Mouse (Mus musculus) embryonic facial prominence, embryonic 10.5 days (tissue): ENCODE data around the gene Zic5. TPM values are rescaled to one million over a fixed set of nuclear protein-coding genes. Genes with fewer than 3 reads are reported as not detected.

Experiments used
- DNase-seq: peaks from one replicate; pipeline ENCODE4 v3.0.0-alpha.2; 2017; ENCODE audit warnings: low spot score
- H3K27ac ChIP-seq: fragments of 300-500 bp; sonication (generic); replicated peaks from 2 replicates; pipeline ENCODE4 v1.5.1; 2016; ENCODE audit warnings: mild to moderate bottlenecking
- H3K27me3 ChIP-seq: fragments of 300-500 bp; sonication (generic); replicated peaks from 2 replicates; pipeline ENCODE4 v1.6.1; 2016; ENCODE audit warnings: low read depth, mild to moderate bottlenecking; ENCODE audit not compliant: poor library complexity, severe bottlenecking
- H3K36me3 ChIP-seq: fragments of 300-500 bp; sonication (generic); replicated peaks from 2 replicates; pipeline ENCODE4 v1.6.1; 2016; ENCODE audit warnings: mild to moderate bottlenecking, moderate library complexity
- H3K4me1 ChIP-seq: fragments of 300-500 bp; sonication (generic); 2 replicates; pipeline ENCODE4 v1.6.1; 2016
- H3K4me3 ChIP-seq: fragments of 300-500 bp; sonication (generic); 2 replicates; pipeline ENCODE4 v1.5.1; 2016; ENCODE audit warnings: mild to moderate bottlenecking, moderate library complexity
- H3K9me3 ChIP-seq: fragments of 300-500 bp; sonication (generic); 2 replicates; pipeline ENCODE4 v1.6.1; 2016; ENCODE audit warnings: mild to moderate bottlenecking
- WGBS: fragments of 180-500 bp; shearing (Covaris S2); methylation state at CpG from one replicate; pipeline ENCODE4 v1.1.7; 2016; 5-methylcytosine and 5-hydroxymethylcytosine counted together
- polyA plus RNA-seq: library from polyadenylated mRNA; unstranded; fragments of >200 nt; fragmentation: Nextera tagmentation; extraction: Ambion mirVana; gene quantifications from 2 replicates; pipeline ENCODE4 v1.2.1, GENCODE M21; 2016

Gene Zic5
- polyA plus RNA-seq, 1 experiment from 2014 or later, result 6.2 TPM

DNA sequence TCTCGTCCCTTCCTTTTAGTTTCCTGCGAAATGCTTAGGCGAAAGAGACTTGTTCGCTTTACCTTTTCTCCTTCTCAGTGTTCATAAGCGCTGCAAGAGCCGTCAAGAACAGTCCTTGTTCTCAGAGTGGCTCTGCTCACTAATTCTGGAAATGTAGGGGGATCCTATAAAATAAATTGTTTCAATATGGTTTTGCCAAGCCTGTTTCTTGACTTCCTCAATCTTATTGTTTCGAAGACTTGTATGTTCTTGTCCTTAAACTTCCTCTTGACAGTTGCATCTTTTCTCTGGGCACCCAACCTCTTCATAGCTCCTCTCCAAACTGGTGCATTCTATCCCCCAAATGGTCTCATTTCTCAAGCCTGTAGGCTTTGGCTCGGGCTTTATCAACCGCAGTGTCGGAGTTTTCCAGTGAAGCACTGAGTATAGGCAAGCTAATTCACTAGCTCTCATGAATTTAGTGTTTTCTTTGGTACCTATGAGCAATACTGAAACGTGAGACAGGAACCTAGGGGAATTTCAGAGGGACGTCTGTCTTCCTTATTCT, 20.2 kb upstream of the Zic5 start:
- H3K27me3 ChIP-seq, result peaks cover 97% of the 10 kb centered on the region
- H3K4me1 ChIP-seq, result peaks cover 30% of the 10 kb centered on the region
- DNase-seq, result peak; percentile 23
- 2% methylated on average over 12 of the region's 12 CpGs for WGBS
- H3K36me3 ChIP-seq, result no peaks in the 10 kb centered on the region
- no peak overlapping the region for H3K27ac ChIP-seq
- H3K4me3 ChIP-seq, result no peak overlapping the region
- H3K9me3 ChIP-seq, result no peaks in the 10 kb centered on the region

DNA sequence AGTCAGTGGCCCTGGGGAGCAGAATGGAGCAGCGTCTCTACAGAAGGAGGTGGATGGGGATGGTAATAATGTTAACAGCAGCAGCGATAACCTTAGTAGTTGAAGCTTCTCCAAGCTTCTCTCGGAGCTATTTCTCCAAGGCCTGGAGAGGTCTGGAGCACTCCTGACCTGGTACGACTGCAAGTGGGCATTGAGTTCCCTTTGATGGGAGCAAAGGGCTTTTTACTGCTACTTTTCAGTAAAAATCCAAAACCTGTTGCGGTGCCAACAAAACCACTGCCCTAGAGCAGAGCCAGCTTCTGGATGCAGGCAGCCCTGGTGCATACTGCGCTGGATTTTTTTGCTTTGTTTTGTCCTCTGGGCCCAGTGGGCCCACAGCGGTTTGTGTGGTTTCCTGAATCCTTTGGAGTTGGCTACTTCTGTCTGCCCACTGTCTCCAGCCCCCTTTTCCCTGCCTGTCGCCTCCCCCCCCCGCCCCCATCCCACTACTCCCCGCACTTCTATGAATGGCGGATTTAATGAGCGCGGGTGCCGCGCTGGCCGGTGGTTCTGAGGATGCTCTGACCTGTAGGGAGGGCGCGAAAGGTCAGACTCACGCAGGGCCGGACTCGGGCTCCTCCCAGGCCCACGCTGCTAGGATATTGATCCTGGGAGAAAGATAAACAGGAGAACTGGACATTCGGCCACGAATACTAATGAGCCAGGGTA, 19.5 kb upstream of the Zic5 start:
- H3K9me3 ChIP-seq, result no peaks in the 10 kb centered on the region
- H3K27ac ChIP-seq, result 0 out of 2 replicates have a peak overlapping the region, but pooled peaks have one; percentile 14
- H3K27me3 ChIP-seq, result peaks cover 97% of the 10 kb centered on the region
- H3K4me1 ChIP-seq, result peaks cover 24% of the 10 kb centered on the region
- no peaks in the 10 kb centered on the region for H3K36me3 ChIP-seq
- peak overlapping the region; percentile 25; the same call in 1 of the 2 replicates for H3K4me3 ChIP-seq
- DNase-seq, result peak; percentile 50
- under 1% methylated on average over 24 of the region's 24 CpGs for WGBS

DNA sequence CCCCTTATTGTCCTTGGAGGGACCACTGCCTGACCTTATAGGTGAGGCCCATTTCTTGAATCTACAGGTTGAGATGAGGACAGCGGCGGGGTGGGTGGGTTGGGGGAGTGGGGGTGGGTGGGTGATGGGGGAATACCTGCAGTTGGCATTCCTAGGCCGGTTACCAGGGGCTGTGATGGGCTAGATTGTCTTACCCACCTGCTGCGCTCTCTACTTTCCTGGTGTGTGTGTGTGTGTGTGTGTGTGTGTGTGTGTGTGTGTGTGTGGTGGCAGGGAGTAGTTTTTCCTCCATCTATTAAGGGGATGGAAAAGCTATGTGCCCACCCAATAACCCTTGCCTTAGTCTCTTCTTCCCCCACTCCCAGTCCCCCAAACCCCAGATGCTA, 19.0 kb upstream of the Zic5 start:
- peaks cover 97% of the 10 kb centered on the region for H3K27me3 ChIP-seq
- no peak for DNase-seq

DNA sequence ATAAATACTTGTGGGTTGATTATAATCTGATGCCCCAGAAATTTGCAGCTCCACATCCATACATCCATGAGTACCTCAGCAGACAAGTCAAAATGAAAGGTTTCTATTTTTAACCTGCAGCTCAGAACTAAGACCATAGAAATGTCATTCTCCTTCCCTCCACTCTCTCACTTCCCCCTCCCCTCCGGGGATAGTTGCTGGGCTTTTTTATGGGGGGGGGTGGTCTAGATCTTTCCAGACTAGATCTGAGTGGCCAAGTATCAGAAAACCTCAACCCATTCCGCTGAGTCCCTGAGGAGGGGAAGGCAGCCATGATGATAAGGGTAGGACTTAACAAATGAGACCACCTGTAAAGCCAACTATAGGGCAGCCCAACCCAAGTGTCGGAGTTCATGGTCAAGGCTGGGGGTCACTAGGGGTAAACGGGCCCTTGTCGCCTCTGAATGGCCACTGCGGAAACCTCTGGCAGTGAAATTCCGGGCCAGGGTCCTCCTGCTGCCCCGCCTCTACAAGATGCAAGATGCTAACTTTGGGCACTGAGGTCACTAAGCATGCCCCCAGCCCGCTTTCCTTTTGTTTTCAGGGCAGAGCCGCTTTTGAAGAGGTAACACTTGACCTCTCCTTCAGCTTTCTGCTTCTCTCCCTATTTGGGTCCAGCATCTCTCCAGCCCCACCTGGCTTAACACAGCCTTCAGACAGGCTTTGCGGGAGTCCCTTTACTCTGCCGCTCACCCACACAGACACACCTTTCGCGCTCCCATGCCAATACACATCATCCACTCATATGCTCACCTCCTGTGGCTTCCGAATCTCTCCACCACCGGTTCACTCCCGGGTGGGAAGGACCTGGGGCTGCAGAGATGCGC, 18.3 kb upstream of the Zic5 start:
- peak; percentile 34 for DNase-seq
- no peak overlapping the region for H3K27ac ChIP-seq
- H3K4me3 ChIP-seq, result no peak overlapping the region; the same call in 1 of the 2 replicates
- H3K36me3 ChIP-seq, result peaks cover 2% of the 10 kb centered on the region; the same call in 1 of the 2 replicates
- H3K27me3 ChIP-seq, result peaks cover 99% of the 10 kb centered on the region
- H3K4me1 ChIP-seq, result peaks cover 27% of the 10 kb centered on the region
- no peaks in the 10 kb centered on the region for H3K9me3 ChIP-seq
- under 1% methylated on average over 18 of the region's 18 CpGs for WGBS

More for the DNA sequence above, 19.0 kb upstream of the Zic5 start:
- peaks cover 24% of the 10 kb centered on the region for H3K4me1 ChIP-seq
- 1% methylated on average over 4 of the region's 4 CpGs for WGBS
- H3K9me3 ChIP-seq, result no peaks in the 10 kb centered on the region
- no peak overlapping the region for H3K4me3 ChIP-seq
- H3K27ac ChIP-seq, result no peak overlapping the region
- no peaks in the 10 kb centered on the region for H3K36me3 ChIP-seq

DNA sequence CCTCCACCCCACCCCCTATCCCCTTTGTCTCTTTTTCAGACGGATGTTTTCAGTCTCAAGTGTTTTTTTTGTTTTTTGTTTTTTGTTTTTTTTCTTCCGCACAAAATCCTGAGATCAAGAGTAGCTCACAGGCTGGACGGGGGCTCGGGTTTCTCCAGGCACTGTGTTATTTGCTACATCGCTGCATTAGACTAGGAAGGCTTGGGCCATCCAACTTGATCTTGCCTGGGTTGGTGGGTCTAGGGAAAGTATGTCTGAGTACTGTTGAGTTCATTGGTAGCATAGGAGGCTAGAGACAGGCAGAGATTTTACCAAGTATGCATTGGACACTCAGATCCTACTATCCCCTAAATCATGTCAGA, 17.5 kb upstream of the Zic5 start:
- whole genome bisulfite sequencing, result under 1% methylated on average over 5 of the region's 5 CpGs
- peaks cover 99% of the 10 kb centered on the region for H3K27me3 ChIP-seq

DNA sequence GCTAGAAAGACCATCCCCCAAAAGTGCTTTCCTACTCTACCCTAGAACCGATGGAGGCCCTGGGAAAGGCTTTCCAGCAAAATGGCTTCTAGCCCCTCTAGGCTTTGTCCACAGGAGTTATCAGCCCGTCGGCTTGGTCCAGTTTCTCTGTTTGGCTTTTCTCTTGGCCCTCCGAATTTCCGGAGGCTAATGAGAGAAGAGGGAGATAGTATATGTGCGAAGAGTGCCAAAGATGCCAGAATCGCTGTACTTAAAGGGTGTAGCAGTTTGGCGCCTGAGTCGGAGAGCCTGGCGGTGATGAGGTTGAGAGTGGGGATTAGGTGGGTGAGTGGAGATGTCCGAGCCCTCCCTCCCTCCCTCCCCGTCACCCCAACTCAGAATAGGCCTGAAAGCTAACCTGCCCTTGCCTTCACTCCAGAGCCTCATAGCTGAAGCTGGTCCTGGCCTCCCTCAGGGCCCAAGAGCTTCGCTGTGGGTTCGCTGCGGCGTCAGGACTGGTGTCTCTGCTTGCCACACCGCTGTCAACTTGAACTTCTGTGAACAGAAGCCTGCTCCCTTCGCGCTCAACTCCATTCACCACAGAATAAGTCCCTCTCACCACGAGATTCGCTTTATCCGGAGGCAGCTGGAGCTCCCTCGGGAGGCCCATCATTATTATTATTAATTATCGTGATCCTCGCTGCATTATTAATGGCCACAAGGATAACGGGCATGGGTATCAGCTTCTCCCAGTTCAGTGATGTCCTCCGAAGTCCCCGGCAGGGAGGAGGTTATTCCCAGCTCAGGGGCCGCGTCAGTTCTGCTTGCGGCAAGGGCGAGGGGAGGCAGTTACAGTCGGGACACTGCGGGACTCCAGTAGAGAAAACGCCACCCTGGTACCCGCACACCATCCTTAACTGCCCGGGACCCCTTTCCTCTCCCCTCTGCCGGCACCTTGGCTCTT, 16.9 kb upstream of the Zic5 start:
- peak overlapping the region; percentile 66 for H3K4me3 ChIP-seq
- WGBS, result 1% methylated on average over 38 of the region's 38 CpGs

More for the DNA sequence above, 17.5 kb upstream of the Zic5 start:
- peak; percentile 35 for DNase-seq
- Histone ChIP-seq H3K4me1 (peaks cover 32% of the 10 kb centered on the region), H3K9me3 (no peaks in the 10 kb centered on the region), H3K4me3 (peak overlapping the region; percentile 66; the same call in 1 of the 2 replicates), H3K27ac (no peak overlapping the region), H3K36me3 (peaks cover 5% of the 10 kb centered on the region; the same call in 1 of the 2 replicates)

DNA sequence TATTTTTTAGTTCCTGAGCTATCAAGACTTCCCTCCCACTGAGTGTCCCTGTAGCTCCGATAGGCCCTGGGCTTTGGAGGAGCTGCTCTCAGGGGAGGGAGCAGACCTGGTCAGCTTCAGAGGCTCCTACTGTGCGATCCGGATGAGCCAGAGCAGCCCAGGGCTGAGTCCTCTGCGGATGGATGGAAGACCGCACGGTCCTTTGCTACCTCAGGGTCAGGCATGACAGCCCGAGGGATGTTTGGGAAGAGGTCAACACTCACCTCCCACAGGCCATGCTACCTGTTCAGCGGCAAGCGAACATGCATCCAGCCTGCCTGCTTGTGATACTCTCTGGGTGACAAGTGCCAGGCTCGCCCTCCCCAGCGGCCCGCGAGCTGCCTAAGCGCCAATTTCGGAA, 15.7 kb upstream of the Zic5 start:
- 3% methylated on average over 15 of the region's 15 CpGs for WGBS
- Histone ChIP-seq H3K4me1 (peaks cover 37% of the 10 kb centered on the region), H3K27ac (no peak overlapping the region), H3K27me3 (peaks cover 99% of the 10 kb centered on the region), H3K36me3 (peaks cover 5% of the 10 kb centered on the region; the same call in 1 of the 2 replicates), H3K9me3 (no peaks in the 10 kb centered on the region), H3K4me3 (peak overlapping the region; percentile 66)
- DNase-seq, result peak; percentile 53

More for the DNA sequence above, 16.9 kb upstream of the Zic5 start:
- Histone ChIP-seq H3K27me3 (peaks cover 99% of the 10 kb centered on the region), H3K9me3 (no peaks in the 10 kb centered on the region), H3K4me1 (peaks cover 32% of the 10 kb centered on the region), H3K27ac (peak overlapping the region; percentile 26; the same call in 1 of the 2 replicates), H3K36me3 (peaks cover 5% of the 10 kb centered on the region; the same call in 1 of the 2 replicates)
- DNase-seq, result peak; percentile 63

DNA sequence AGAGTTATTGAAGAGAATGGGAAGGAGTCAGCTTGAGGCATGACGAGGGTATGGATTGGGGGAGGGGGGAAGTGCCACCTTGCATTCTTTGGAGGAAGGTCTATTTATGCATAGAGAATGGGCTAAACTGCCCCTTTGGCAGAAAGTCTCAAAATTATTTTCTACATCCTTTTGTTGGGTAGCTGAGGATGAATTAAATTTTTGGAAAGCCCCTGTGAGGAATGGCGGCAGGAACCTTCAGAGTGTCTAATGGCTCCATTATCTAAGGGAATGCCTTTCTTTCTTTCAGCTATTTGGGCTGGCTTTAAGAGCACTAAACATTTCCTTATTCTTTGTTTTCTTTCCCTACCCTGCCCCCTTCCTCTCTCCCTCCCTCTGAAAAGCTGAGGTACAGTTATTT, 14.9 kb upstream of the Zic5 start:
- peaks cover 5% of the 10 kb centered on the region; the same call in 1 of the 2 replicates for H3K36me3 ChIP-seq
- peaks cover 99% of the 10 kb centered on the region for H3K27me3 ChIP-seq
- peak overlapping the region; percentile 66 for H3K4me3 ChIP-seq
- 4% methylated on average over 2 of the region's 2 CpGs for WGBS
- no peaks in the 10 kb centered on the region for H3K9me3 ChIP-seq
- H3K4me1 ChIP-seq, result peaks cover 43% of the 10 kb centered on the region
- peak; percentile 33 for DNase-seq
- H3K27ac ChIP-seq, result no peak overlapping the region

DNA sequence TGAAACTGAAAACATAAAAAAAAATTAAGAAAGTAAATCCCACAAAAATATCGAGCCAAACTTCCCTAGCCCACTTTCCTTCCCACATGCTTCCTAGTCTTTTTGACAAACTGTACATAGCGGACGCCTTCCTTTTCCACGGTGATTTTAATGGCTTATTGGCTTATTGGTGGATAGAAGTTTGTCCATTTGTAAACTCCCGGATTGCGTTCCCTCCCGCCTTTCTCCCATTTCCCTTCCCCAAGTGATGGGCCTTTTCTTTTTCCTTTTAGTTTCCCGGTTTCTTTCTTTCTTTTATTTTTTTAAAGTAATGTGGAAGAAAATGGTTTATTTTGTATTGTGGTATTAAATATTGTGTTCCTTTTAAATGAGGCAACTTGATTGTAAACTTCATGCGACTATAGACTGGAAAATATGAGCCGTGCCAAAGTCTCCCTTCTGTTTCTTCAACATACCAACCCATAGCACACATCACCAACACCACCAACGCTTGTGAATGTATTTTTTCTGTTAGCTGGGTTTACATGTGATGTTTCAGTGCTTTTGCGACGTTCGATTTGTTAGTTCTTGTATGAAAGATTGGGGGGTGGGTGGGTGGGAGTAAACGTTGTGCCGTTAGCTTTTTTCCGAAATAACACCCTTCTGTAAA, 14.1 kb upstream of the Zic5 start:
- Histone ChIP-seq H3K36me3 (peaks cover 5% of the 10 kb centered on the region; the same call in 1 of the 2 replicates), H3K9me3 (no peaks in the 10 kb centered on the region), H3K27me3 (peaks cover 99% of the 10 kb centered on the region), H3K4me1 (peaks cover 44% of the 10 kb centered on the region), H3K4me3 (peak overlapping the region; percentile 66), H3K27ac (no peak overlapping the region)
- WGBS, result 14% methylated on average over 17 of the region's 17 CpGs
- DNase-seq, result no peak

DNA sequence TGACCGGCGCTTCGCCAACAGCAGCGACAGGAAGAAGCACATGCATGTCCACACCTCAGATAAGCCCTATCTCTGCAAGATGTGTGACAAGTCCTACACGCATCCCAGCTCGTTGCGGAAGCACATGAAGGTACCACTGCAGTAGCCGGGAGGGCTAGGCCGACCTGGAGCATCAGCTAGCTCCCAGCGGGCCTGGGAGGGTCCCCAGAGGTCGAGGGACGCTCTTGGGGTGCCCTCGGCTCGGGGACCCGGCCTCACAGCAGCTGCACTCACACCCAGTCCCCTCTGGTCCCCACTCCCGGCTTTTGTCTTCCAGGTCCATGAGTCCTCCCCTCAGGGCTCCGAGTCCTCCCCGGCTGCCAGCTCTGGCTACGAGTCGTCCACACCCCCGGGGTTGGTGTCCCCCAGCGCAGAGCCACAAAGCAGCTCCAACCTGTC, 13.1 kb upstream of the Zic5 start:
- Histone ChIP-seq H3K27ac (peak overlapping the region; percentile 82), H3K9me3 (no peaks in the 10 kb centered on the region), H3K36me3 (peaks cover 5% of the 10 kb centered on the region; the same call in 1 of the 2 replicates), H3K4me1 (peaks cover 47% of the 10 kb centered on the region), H3K27me3 (peaks cover 99% of the 10 kb centered on the region), H3K4me3 (peak overlapping the region; percentile 66)
- DNase-seq, result peak; percentile 69
- WGBS, result 1% methylated on average over 22 of the region's 22 CpGs

DNA sequence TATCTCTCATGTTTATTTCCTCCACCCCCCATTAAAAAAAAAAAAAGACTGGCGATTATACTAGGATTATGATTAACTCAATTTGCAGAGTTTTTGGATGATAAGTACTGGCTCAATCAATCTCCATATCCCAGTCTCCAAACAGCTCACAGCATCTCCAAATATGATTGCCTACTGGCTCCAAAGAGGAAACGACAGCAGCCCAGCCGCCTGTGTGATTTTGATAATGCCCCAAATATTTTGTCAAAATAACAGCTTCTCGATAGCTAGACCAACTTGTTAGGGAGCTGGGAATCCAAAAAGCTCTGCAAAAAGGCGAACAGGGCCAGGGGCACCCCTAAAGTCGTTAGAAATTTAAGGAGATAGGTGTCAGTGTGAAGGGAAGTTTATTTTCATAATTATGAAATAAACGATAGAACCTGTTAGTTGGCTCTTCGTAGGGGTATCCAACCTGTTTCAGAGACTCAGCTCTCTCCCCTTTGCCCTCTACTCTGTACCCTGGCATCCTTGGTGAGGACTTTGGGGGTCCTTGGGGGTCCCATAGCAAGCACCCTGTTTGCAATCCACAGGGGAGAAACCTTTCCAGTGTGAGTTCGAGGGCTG, 12.6 kb upstream of the Zic5 start:
- peaks cover 99% of the 10 kb centered on the region for H3K27me3 ChIP-seq
- peak overlapping the region; percentile 82 for H3K27ac ChIP-seq
- peaks cover 5% of the 10 kb centered on the region; the same call in 1 of the 2 replicates for H3K36me3 ChIP-seq
- no peak for DNase-seq
- no peaks in the 10 kb centered on the region for H3K9me3 ChIP-seq
- under 1% methylated on average over 9 of the region's 9 CpGs for WGBS
- peak overlapping the region; percentile 66 for H3K4me3 ChIP-seq
- peaks cover 52% of the 10 kb centered on the region for H3K4me1 ChIP-seq
